Mouse (Mus musculus) ES-CJ7 (cell line): Measurements from ENCODE around the gene Uck2.

Experiments used
- DNase-seq: peaks from one replicate; pipeline ENCODE4 v3.0.0; 2011; ENCODE audit warnings: low read depth, low spot score

The Uck2 gene

DNA sequence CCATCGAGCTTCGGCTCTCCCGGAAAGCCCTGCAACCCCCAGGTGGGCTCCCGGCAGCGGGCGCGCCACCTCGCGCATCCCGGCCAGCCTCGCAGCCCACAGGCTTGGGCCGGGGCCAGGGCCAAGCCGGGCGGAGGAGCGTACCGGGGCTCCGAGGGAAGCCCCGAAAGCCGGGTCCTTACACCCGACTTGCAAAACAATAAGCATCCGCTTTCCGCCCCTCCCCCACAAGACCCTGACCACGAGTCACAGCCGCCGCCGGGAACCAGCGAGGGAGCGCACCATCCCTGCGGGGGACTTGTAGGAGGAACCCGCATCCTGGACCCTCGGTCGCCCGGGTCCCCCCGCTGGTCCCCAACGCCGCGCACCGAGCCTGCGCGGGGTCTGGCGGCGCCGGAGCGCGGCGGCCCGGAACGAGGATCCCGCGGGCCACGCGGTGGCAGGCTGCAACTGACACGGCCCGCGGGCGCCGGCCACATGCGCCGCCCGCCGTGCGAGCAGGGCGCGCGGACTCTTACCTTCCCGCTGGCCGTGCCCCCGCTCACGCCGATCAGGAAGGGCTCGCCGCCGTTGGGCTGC lies 773 bp downstream of the Uck2 start:
- peak; percentile 86 for DNase-seq

DNA sequence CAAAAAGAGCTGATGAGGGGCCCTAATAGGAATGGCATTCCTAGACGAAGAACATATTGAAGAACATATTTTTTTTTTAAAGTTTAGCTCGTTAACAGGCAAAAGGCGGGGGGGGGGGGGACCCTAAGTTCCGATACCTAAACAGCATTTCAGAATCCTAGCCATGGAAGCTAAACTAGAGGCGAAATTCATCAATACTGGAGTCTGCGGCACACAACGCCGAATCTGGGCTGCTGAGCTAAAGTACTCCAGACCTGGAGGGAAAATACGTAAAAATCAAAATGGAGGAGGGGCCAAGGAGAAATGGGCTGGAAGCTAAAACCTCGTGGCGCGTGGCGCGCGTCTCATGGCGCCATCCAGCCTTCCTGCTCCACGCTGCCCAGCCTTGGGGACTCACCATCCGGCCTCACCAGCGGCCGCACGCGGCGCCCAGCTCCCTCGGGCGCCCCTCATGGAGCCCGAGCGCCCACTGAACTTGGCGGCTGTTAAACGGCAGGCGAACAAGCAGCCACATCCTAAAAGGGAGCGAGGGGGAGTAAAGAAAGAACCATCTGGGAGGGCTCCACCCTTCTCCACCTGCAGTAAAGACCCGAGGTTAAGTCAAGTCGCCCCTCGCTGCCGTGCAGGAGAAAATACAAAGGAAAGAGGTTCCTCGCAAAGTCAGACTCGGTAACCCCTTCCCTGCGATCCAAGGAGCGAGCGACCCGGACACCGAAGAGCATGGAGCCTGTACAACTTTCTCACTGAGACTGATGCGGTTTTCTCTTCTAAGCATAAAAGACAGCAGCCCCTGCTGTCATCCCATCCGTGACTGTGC lies 1.5 kb downstream of the Uck2 start:
- peak; percentile 61 for DNase-seq

DNA sequence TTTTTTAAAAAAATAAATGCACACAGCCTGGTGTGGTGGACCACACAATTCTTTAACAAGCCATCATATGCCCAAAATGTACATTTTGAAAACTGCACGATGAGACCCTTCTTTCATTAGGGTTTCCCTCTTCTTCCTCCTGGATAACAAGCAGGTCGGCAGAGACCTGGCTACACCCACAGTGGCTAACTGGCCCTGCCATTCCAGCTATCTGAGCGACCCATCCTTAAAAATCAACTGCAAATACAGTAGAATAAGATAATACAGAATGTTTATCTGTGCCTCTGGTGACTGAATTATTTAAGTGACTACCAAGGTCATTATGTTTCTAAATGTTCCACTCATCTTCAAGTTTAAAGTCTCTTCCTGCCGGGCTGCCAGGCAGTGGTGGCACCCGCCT lies 2.4 kb downstream of the Uck2 start:
- DNase-seq: no peak

DNA sequence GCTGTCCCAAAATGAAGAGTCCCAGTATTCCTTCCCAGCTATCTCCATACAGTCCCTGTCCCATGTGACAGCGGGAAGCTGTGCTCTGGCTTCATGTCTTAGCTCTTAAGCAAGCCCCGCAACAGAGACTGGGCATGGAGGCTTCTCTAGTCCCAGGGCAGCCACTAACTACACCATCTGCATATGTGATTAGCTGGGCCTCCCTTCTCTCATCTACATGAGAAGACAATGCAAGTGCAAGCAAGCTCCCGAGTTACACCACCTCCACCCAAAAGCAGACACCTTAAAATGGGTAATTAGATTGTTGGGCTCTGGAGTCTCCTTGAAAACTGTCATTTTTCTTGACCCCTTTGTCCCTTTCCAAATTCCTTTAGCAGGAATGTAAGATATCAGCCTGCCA lies 3.0 kb downstream of the Uck2 start:
- DNase-seq: peak; percentile 82

DNA sequence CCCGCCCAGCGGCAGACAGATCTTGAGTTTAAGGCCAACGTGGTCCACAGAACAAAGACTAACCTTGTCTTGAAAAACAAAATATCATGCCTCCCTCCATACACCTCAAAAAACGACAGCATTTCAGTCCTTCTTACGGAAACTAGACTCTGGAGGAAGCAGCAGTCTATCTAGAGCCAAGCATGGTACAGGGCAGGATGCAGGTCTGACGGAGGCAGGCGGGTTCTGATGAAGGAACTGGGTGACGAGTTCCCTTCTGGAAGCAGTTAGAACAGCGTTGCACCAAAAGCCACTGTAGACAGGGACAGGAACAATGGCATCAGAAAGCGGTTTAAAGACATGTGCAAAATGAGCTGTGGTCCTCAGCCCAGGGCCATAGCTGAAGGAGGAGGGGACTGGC lies 5.1 kb downstream of the Uck2 start:
- DNase-seq: no peak

DNA sequence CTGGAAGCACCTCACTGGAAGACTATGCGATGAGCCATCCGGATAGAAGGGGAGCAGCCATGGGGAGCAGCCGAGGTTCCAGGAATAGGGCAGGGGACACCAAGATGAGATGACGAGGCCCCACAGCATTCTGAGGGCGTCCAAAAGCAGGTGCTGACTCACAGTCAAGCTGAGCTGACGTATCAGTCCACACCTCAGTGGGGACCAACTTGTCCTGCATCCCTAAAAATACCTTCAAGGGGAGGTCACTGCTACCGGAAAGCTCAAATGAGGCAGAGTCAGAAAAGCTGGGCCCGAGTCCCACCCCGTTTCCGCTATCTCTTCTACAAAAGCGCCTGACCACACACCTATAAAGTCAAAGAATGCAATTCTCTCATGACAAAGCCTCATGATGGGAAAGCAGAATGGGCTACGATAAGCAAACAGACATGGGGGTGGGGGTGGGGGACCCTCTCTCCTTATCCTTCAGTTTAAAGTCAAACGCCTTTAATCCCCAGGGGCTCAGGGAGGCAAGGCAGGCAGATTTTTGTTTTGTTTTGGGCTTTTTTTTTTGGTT lies 5.9 kb downstream of the Uck2 start:
- DNase-seq: peak; percentile 76

DNA sequence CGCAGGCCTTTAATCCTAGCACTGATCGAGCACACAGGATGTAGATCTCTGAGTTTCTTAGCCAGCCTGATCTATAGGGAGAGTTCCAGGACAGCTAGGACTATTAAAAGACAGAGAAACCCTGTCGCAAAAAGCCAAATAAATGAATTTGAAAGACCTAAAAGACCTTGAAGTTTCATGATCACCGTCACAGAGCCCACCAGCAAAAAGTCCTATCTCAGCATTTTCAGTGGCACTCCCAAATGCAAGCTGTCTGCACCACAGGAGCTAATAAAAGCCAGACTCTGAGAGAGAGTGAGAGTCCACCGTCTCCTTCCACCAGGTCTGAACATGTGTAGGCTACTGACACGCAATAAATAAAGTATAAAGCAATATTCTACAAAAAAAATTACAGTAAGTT lies 6.7 kb downstream of the Uck2 start:
- no peak for DNase-seq

DNA sequence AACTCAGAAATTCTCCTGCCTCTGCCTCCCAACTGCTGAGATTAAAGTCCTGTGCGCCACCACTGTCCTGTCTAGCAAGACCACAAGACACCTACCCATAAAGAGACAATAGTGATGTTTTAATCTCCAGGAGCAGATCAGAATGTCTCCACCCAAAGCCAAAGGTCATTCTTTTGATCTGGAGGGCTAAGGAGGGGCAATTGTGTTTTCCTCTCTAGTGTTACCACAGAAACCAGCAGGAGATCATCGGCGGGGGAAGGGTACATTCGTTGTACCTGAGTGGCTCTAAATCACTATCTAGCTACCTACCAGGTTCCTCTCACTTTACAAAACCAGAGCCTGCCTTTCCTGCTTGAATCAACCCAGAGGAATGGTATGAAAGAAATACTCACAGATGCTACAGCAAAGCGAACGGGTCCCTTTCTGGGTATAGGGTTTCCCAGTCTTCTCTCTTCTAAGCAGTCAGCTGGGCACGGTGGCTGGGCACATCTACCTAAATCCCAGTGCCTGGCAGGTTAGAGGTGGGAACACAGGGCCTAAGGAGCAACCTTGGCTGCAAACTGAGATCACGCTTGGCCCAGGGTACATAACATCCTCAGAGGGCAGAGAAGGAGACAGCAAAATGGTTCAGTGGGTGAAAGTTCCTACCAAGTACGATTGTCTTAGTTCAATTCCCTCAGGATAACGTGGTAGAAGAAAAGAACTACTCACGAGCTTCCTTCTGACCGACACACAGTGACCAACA lies 10.3 kb downstream of the Uck2 start:
- peak; percentile 96 for DNase-seq

DNA sequence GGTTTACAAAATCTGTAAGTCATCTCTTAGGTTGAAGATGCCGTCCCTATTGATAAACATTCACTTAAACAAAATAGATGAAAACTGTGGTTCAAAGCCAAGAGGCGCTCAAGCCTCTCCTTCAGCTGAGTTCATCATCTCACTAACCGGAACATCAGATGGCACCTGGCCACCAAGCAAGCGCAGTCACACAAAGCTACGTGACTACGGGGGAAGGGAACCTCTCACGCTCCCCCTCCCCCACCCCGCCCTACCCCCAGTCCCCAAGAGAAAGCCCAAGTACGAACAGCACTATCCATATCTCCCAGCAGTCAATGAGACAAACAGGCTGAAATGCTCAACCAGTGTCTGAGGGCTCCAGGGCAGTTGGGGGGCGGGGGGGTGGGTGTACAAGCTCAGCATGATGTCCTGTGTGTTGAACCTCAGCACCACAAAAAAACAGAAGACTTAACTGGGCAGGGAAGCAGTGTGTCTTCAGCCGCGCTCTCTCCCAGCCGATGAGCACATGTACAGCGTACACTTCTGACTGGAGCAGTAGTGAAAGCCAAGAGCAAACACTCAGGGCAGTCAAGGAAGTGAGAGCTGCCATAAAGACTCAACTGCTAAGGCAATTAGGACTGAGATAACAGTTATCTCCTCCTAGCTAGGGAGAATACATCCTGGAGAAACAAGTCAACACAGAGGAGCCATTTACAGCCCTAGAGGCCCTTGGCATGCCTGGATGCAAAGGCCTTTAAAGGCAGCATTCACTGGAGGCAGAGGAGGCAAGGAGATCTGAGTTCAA lies 11.5 kb downstream of the Uck2 start:
- DNase-seq: peak; percentile 81

DNA sequence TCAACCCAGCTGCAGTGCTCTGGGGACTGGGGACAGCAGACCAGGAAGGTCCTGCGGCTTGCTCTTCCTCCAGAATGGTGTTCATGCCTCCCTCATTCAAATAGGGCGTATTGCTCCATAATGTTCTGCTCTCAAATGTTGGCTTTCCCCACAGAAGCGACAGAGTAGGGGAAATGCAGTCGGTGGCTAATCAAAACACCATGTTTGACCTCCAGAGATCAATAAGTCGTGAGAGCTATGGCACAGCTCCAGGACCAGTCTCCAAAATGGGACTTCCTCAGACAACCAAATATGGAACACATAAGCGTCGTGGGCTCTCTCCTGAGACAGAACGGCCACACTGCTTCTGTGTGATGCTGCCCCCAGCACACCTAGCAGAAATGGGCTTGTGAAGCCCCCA lies 13.3 kb downstream of the Uck2 start:
- no peak for DNase-seq

DNA sequence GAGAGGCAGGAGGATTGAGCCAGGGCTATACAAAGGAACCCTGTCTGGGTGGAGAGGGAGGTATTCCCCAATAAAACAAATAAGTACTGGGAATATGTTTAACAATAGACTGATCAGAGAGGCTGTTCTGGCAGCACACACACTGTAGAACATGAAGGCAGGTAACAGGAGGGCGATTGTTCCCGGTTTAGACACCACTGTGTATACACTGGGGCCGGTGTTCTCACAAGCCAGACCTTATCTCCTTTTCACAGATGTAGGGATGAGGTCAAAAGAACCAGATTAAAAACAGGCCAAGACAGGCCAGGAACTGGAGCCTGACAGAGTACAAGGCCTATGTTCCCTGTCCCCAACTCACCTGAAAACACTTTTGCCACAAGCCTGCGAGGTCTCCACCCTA lies 13.8 kb downstream of the Uck2 start:
- DNase-seq: peak; percentile 83

DNA sequence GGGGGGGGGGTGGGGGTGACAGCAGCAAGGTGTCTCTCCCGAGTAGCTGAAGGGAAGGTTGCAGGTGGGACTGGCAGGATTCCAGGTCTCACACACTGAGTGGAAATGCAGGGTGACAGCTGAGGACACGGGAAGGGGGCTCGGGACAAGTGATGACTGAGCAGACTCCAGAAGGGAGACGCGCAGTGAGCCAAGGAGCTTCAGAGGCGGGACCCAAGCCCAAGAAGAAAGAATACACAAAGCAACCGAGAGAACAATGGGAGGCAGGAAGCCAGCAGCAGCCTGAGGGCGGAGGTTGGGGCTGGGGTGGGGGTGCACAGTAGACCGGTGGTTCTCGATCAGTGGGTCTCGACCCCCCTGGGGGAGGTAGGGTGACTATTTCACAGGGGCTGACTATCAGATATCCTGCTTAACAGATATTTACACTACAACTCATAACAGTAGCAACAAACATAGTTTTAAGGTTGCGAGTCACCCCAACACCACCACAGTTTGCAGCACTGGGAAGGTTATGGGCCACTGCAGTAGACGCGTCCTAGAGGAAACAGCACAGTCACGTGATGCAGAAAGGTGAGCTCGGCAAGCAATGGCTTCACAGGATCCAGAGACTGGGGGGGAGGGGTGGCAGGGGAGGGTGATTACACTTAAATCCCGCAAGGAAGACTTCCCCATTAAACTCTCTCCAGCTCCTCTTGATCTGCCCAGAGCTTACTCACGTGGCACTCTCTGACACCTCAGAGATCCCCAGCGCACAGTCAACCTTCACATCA lies 14.6 kb downstream of the Uck2 start:
- peak; percentile 97 for DNase-seq

DNA sequence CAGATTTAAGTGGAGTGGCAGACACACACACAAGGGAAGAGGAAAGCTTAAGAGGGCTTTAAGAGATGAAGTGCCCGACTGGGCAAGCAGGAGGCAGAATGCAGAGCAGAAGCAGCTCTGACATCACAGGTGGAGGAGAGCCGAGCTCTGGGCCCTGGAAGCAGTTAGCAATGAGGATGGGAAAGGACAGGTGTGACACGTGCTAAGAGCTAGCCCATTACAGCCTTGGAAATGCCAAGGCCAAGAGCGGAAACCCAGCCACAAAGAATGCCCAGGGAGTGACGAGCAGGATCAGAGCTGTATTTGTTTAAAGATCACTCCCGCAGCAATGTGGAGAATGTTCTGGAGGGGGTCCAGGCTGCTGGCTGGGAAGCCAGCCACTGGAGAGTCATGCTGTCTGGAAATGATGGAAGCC lies 15.3 kb downstream of the Uck2 start:
- DNase-seq: peak; percentile 44

DNA sequence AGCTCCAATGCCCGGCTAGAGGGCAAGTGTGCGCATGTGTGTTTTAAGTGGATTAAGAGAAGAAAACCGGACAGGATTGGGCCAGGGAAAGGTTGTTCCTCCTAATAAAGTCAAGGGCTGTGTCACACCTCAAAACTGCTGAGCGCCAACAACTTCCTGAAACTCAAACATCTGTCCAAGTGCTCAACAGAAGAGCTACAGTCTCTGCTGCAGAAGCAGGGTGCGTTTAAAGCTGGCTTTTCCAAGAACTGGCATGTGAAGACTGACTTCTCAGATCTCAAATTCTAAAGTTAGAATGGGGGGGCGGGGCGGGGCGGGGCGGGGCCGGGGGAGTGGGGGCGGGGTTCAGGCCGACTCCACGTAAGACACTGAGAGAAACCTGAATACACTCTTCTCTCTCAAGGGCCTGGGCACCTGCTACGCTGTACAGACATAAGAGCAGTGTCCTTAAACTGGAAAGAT lies 15.7 kb downstream of the Uck2 start:
- no peak for DNase-seq

DNA sequence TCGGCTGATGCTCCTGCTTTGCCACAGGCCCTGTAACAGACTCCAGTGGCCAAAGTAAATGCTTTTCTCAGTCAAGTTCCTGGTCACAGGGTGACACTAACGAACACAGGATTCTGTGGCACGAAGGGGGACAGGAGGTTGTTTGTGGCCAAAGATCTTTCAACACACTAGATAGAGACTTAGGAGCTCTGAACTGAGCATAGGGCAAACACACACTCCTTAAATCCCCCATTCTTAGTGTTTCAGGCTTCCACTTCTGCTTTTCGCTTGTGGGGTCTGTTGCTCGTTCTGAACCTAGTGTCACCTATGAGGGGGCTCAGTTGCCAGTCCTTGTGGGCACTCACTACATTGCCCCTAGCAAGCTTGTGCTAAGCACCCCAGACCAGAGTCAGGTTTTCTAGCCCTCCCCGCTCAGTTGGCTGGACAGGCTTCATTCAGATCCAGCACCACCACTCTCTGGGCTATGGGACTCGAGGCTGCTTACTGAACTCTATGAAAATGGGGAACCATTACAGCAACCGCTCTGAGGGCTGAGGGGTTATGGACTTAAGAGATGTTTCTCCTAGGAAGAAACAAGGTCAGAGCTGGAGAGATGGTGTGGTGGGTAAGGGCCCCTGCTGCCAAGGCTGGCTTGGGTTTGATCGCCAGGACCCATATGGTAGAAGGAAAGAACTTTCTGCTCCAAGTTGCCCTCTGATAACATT lies 16.6 kb downstream of the Uck2 start:
- no peak for DNase-seq

DNA sequence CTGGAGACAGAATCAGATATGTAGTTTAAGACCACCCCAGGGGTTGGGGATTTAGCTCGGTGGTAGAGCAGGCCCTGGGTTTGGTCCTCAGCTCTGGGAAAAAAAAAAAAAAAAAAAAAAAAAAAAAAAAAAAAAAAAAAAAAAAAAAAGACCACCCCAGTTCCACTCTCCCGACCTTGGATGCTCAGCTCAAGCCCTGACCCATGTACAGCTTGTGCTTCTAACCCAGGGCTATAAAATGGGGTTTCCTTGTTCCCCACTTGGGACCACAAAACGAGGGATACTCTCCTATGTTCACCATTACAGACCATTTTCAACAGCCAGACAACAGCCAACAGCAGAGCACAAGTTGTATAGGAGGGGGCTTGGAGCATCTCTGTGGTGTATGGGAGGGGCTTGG lies 18.4 kb downstream of the Uck2 start:
- DNase-seq: no peak

DNA sequence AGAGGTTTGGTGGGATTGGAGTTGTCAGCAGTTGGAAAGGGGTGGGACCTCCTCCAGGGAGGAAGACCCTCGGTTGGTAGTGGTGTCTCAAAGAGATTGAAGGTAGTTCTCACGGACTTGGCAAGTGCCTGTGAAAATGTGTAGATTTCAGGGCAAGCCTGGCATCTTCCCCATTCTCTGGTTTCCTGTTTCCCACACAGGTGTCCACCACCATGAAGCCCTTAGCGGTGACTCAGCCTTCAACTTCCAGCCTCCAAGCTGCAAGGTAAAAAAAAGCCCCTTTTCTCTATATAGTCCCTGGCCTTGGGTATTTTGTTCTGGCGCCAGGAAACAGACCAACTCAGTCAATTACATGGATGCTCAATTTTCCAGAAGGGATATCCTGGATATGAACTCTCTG lies 19.8 kb downstream of the Uck2 start:
- no peak for DNase-seq

DNA sequence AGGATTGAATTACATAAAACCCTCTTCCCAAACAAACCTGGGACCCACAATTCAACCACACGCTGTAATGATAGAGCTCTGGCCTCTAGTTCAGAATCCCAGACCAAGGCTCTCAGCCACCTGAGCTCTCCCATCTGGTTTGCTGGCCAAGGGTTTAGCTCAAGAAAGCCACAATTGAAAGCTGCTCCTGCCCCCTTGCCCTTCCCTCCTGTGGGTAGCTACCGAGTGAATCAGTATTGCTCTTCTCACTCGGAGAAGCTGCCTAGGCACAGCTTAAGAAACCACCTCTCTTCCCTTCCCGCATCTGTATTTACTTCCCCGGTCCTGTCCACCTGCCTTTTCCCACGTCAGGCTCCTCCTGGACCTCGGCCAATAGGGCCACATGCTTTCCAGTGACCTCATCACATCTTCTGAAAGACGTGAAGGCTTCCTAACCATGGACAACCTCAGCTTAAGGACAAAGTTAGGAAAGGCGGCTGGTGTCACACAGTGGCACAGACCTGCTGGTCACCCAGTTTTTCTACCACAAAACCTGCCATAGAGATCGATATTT lies 22.6 kb downstream of the Uck2 start:
- DNase-seq: no peak

DNA sequence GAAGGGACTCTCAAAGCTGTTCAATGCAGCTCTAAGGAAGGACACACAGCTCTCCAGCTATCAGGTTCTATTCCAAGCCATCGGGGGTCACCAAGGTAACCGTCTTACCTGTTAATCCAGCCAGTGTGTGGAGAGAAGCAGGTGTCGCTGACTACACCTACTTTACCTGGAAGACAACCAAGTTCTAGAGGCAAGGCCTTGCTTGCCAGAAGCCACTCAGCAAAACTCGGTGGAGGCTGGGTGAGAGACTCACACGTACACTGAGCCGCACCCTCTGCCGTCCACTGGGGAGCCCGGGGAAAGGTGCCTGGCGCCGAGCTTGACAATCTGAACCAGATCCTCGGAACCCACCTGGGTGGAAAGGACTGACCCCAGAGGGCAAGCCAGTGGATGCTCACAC lies 23.4 kb downstream of the Uck2 start:
- no peak for DNase-seq

DNA sequence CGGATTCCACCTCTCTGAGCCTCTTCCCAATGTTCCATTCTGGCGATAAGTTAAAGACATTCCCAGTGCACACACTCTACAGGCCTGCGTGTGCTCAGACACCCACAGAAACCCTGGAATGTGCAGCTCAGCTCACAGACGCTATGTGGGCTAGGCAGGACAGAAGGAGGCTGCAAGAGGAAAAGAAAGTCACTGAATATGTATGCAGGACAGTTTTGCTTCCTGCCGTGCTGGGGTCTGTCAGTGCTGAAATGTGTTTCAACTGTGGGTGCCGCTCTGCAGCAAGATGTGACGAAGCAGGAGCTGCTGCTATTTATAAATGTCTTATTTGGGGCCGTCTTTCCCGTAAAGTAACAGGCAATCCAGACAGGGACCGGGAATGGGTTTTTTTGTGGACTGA lies 25.4 kb downstream of the Uck2 start:
- no peak for DNase-seq
